Mouse (Mus musculus): Measurements from ENCODE around the gene Fam20a. TPM values are rescaled to one million over a fixed set of nuclear protein-coding genes. Genes with fewer than 3 reads are reported as not detected.

Gene Fam20a
- total RNA-seq, 2 experiments from 2014 or later: 4.6 to 5.8 TPM

DNA sequence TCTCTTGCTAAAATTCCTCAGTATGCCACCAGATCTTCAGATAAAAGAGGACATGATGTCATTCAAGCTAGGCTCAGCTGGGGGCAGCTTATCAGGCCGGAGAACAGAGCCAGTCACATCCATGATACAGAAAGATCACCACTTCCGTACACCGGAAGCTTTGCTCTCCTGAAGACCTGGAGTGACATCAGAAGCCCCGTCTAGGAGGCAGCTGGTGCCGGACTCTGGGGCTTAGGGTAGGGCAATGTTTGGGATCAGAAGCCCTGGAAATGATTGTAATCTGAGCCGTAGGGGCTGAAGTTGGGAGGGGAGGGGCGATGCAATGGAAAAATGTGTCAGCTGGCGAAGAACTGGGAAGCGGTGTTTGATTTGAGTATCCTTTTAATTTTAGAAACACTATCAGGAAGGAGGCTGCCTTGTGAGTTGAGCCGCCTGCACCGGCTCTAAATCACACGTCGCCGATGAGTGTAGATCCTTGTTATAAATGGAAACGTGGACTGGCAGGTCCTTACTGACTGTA is 99.5 kb downstream of the Fam20a start:
- DNase-seq: peak; percentile 37 to 52
- intact Hi-C loops (cut with DNase I): no loop called here

- DNase-seq: peak; percentile 64 to 68
- intact Hi-C loops (cut with DNase I): loop anchor here (1.0 to 2.0 kb wide), 3 partner anchors 30 to 239 kb away; no protein-coding TSS in a partner anchor
These were observed 100.9 kb downstream of the Fam20a start for GRCm38 (mm10) chr11:109621183-109621582.

DNA sequence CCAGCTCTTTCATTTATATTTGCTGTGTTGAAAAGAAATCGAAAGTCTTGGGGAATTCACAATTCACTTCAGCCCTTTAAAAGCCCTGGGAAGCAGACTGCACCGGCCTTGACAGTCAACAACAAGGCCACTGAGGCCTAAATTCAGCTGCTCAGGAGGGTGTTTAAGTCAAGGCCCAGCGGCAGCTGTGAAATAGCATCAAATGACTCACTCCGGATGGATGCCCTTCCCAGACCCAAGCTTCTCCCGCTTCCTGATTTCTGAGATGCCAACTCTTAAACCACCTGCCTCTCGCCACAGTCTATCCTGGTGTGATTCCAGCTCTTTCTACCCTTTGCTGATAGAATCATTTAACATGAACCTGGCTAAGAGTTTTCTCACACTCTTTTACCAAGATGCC is 101.7 kb downstream of the Fam20a start:
- no peak for DNase-seq
- intact Hi-C loops (cut with DNase I): loop anchor here (2.0 kb wide), 2 partner anchors 30 to 36 kb away; no protein-coding TSS in a partner anchor

Other genes with a start within 250 kb of the Fam20a start
- gene Arsg, start 248.9 kb downstream of the Fam20a start, total RNA-seq (2021): 1 to 10 TPM; 1.4 to 1.9 TPM
- gene Slc16a6, start 248.7 kb downstream of the Fam20a start, total RNA-seq (2021): 1 to 10 TPM; 5.5 to 7.4 TPM
- gene Wipi1, start 110.3 kb downstream of the Fam20a start, total RNA-seq (2021): 100 to 1,000 TPM; 116 TPM
- gene Prkar1a, start 72.9 kb downstream of the Fam20a start, total RNA-seq (2021): 100 to 1,000 TPM; 309 to 323 TPM
- gene 1700012B07Rik, start 105.8 kb upstream of the Fam20a start, total RNA-seq (2021): not detected

All from heart, postnatal 36 days (tissue).